ENCODE assay signal across 23 mouse cellular contexts in the genomic region with DNA sequence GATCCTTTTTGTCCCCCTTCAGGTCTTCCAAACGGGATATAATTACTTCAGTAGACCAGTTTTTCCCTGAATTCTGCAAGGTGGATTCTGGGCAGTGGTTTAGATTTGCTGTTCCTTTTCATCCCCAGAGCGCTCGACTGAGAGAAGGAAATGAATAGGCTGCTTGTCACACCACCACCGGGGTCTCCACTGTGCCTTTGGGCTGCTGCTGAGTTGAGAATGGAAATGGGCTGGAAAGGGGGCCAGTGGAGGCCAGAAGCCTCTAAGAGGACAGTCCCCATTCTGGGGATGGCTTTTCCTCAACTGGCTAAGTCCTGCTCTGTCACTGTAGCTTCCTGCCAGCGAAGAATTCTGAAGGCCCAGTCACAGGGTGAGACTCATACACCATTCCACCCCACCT. TPM values are rescaled to one million over a fixed set of nuclear protein-coding genes. Genes with fewer than 3 reads are reported as not detected.
A peak's percentile ranks its signal among the peaks of the same experiment; 100 is the strongest.
DNase-seq lines count a peak whose midpoint lies in the region; ATAC-seq lines count a peak whose summit lies in the region.
"Had no signal": no experiment of that assay in that cellular context is flagged by ENCODE, and none has a peak within 500 bp of the region (broad histone marks: within the 10 kb centered on the region; RNA-seq: fewer than 3 reads in every experiment).

No protein-coding gene starts in this region.

- H3K4me1 ChIP-seq in heart, embryonic 10.5 days, result peaks cover 45% of the 10 kb centered on the region
- peaks cover 32% of the 10 kb centered on the region for H3K4me1 ChIP-seq in midbrain, embryonic 12.5 days
- peaks cover 6% of the 10 kb centered on the region for H3K4me1 ChIP-seq in midbrain, embryonic 16.5 days (ENCODE audit: control insufficient read depth, insufficient read depth, low read length)
- no peaks in the 10 kb centered on the region for H3K4me1 ChIP-seq in hindbrain, embryonic 11.5 days (replicated peaks; ENCODE audit: control insufficient read depth, insufficient read depth, low read length)
- H3K4me1 ChIP-seq in neural tube, embryonic 13.5 days (replicated peaks), result peaks cover 36% of the 10 kb centered on the region
- H3K4me1 ChIP-seq: stomach, embryonic 15.5 days had no signal

- peak; percentile 39; the same call in 1 of the 2 replicates for ATAC-seq in midbrain, embryonic 12.5 days (ENCODE audit: low FRiP score, low read depth)
- ATAC-seq in midbrain, embryonic 16.5 days, result no peak; the same call in 1 of the 2 replicates
- 0 out of 2 replicates have a peak, but pooled peaks have one; percentile 31 for ATAC-seq in hindbrain, embryonic 11.5 days (ENCODE audit: low FRiP score)
- no peak for ATAC-seq in neural tube, embryonic 13.5 days (ENCODE audit: low read depth)

- H3K36me3 ChIP-seq in heart, embryonic 10.5 days, result no peaks in the 10 kb centered on the region
- H3K36me3 ChIP-seq in midbrain, embryonic 12.5 days, result no peaks in the 10 kb centered on the region
- no peaks in the 10 kb centered on the region for H3K36me3 ChIP-seq in midbrain, embryonic 16.5 days (ENCODE audit: control insufficient read depth, insufficient read depth, low read length)
- H3K36me3 ChIP-seq in hindbrain, embryonic 11.5 days (ENCODE audit: control insufficient read depth, insufficient read depth, low read length), result no peaks in the 10 kb centered on the region
- H3K36me3 ChIP-seq in neural tube, embryonic 13.5 days, result no peaks in the 10 kb centered on the region
- H3K36me3 ChIP-seq: embryonic facial prominence, embryonic 12.5 days; limb, embryonic 15.5 days; liver, embryonic 15.5 days; stomach, embryonic 15.5 days had no signal

- H3K4me2 ChIP-seq in midbrain, embryonic 12.5 days (replicated peaks), result no peak overlapping the region
- no peak overlapping the region for H3K4me2 ChIP-seq in midbrain, embryonic 16.5 days (ENCODE audit: low read length)
- H3K4me2 ChIP-seq in hindbrain, embryonic 11.5 days (replicated peaks; ENCODE audit: low read depth, low read length), result no peak overlapping the region
- H3K4me2 ChIP-seq in neural tube, embryonic 13.5 days, result no peak overlapping the region
- H3K4me2 ChIP-seq: embryonic facial prominence, embryonic 12.5 days; limb, embryonic 15.5 days; liver, embryonic 15.5 days; stomach, embryonic 15.5 days had no signal

- WGBS in heart, embryonic 10.5 days, result 70% methylated on average over 5 of the region's 5 CpGs
- 33% methylated on average over 5 of the region's 5 CpGs for WGBS in midbrain, embryonic 12.5 days
- WGBS in midbrain, embryonic 16.5 days, result 26% methylated on average over 5 of the region's 5 CpGs
- 42% methylated on average over 5 of the region's 5 CpGs for WGBS in hindbrain, embryonic 11.5 days
- WGBS in neural tube, embryonic 13.5 days, result 39% methylated on average over 5 of the region's 5 CpGs

- no peaks in the 10 kb centered on the region for H3K9me3 ChIP-seq in heart, embryonic 10.5 days
- no peaks in the 10 kb centered on the region for H3K9me3 ChIP-seq in midbrain, embryonic 12.5 days
- no peaks in the 10 kb centered on the region for H3K9me3 ChIP-seq in midbrain, embryonic 16.5 days (replicated peaks; ENCODE audit: control insufficient read depth, low read length, poor library complexity, severe bottlenecking)
- no peaks in the 10 kb centered on the region for H3K9me3 ChIP-seq in hindbrain, embryonic 11.5 days (ENCODE audit: control insufficient read depth, low read length)
- no peaks in the 10 kb centered on the region for H3K9me3 ChIP-seq in neural tube, embryonic 13.5 days
- H3K9me3 ChIP-seq: embryonic facial prominence, embryonic 12.5 days; limb, embryonic 15.5 days; liver, embryonic 15.5 days; stomach, embryonic 15.5 days had no signal

- intact Hi-C loops in heart, postnatal 36 days (cut with DNase I), result no loop called here

- no peak overlapping the region; the same call in 1 of the 2 replicates for H3K9ac ChIP-seq in midbrain, embryonic 12.5 days (replicated peaks)
- no peak overlapping the region for H3K9ac ChIP-seq in midbrain, embryonic 16.5 days (ENCODE audit: low read depth, low read length)
- no peak overlapping the region for H3K9ac ChIP-seq in hindbrain, embryonic 11.5 days (ENCODE audit: low read depth, low read length)
- H3K9ac ChIP-seq in neural tube, embryonic 13.5 days, result no peak overlapping the region
- H3K9ac ChIP-seq: embryonic facial prominence, embryonic 12.5 days; limb, embryonic 15.5 days; liver, embryonic 15.5 days; stomach, embryonic 15.5 days had no signal

- H3K27ac ChIP-seq in heart, embryonic 10.5 days, result peak overlapping the region; percentile 1; the same call in 1 of the 2 replicates
- H3K27ac ChIP-seq in midbrain, embryonic 12.5 days (replicated peaks), result peak overlapping the region; percentile 63
- H3K27ac ChIP-seq in midbrain, embryonic 16.5 days (ENCODE audit: low read length), result no peak overlapping the region
- H3K27ac ChIP-seq in hindbrain, embryonic 11.5 days (ENCODE audit: low read depth, low read length), result peak overlapping the region; percentile 69; the same call in 1 of the 2 replicates
- H3K27ac ChIP-seq in neural tube, embryonic 13.5 days (replicated peaks), result peak overlapping the region; percentile 13; the same call in 1 of the 2 replicates
- H3K27ac ChIP-seq: embryonic facial prominence, embryonic 12.5 days; kidney, postnatal 0 days; limb, embryonic 15.5 days; liver, embryonic 15.5 days; stomach, embryonic 15.5 days had no signal

- H3K4me3 ChIP-seq in heart, embryonic 10.5 days, result no peak overlapping the region
- no peak overlapping the region for H3K4me3 ChIP-seq in midbrain, embryonic 12.5 days
- H3K4me3 ChIP-seq in midbrain, embryonic 16.5 days (ENCODE audit: low read depth, low read length), result no peak overlapping the region
- H3K4me3 ChIP-seq in hindbrain, embryonic 11.5 days (ENCODE audit: low read depth, low read length), result no peak overlapping the region
- no peak overlapping the region for H3K4me3 ChIP-seq in neural tube, embryonic 13.5 days
- H3K4me3 ChIP-seq: embryonic facial prominence, embryonic 12.5 days; erythroblast, embryonic 14.5 days; limb, embryonic 15.5 days; liver, embryonic 15.5 days; stomach, embryonic 15.5 days had no signal

- no peaks in the 10 kb centered on the region for H3K27me3 ChIP-seq in heart, embryonic 10.5 days (ENCODE audit: insufficient read depth, poor library complexity, severe bottlenecking)
- H3K27me3 ChIP-seq in midbrain, embryonic 12.5 days, result no peaks in the 10 kb centered on the region
- no peaks in the 10 kb centered on the region for H3K27me3 ChIP-seq in midbrain, embryonic 16.5 days (ENCODE audit: control insufficient read depth, insufficient read depth, low read depth, low read length)
- H3K27me3 ChIP-seq in hindbrain, embryonic 11.5 days (ENCODE audit: control insufficient read depth, insufficient read depth, low read length), result no peaks in the 10 kb centered on the region
- H3K27me3 ChIP-seq in neural tube, embryonic 13.5 days, result no peaks in the 10 kb centered on the region
- H3K27me3 ChIP-seq: embryonic facial prominence, embryonic 12.5 days; limb, embryonic 15.5 days; liver, embryonic 15.5 days; stomach, embryonic 15.5 days had no signal

- DNase-seq in heart, embryonic 10.5 days (ENCODE audit: low spot score), result no peak
- DNase-seq in heart, postnatal 36 days, result no peak
- no peak for DNase-seq in hindbrain, embryonic 11.5 days (ENCODE audit: low spot score)
- DNase-seq in lung, postnatal 36 days, result no peak
- DNase-seq: adrenal gland, postnatal 25 days; B cell, adult 2 months; cerebellum, adult 11-12 months; cerebellum, postnatal 25 days; gastrocnemius, postnatal 10 days; heart, adult 11 months; kidney, adult 18-20 months; layer of hippocampus, postnatal 36 days; thymus, adult 18-20 months had no signal

RNA-seq across cellular contexts. Expression of a gene that starts 47.6 kb away (rescaled TPM):
- polyA plus RNA-seq in heart, embryonic 10.5 days (2016; fragmentation: Nextera tagmentation; extraction: Ambion mirVana), result 0.73 and 0.87 TPM in 2 replicates
- under 1 TPM; 0.31 to 0.41 TPM for total RNA-seq in heart, postnatal 36 days (2021)
- polyA plus RNA-seq in midbrain, embryonic 12.5 days (2016; fragmentation: Nextera tagmentation; extraction: Ambion mirVana), result 3.8 TPM in 2 replicates
- 6.7 and 6.8 TPM in 2 replicates for polyA plus RNA-seq in midbrain, embryonic 16.5 days (2015; fragmentation: Nextera tagmentation; extraction: Ambion mirVana)
- 4.5 and 4.7 TPM in 2 replicates for polyA plus RNA-seq in hindbrain, embryonic 11.5 days (2014; fragmentation: Nextera tagmentation; extraction: Ambion mirVana)
- 5.9 and 6.0 TPM in 2 replicates for polyA plus RNA-seq in neural tube, embryonic 13.5 days (2015; fragmentation: Nextera tagmentation; extraction: Ambion mirVana)
- total RNA-seq: megakaryocyte progenitor cell, adult 5-6 weeks had no signal
- polyA plus RNA-seq: erythroblast, embryonic 14.5 days had no signal

Comparison
In these comparisons a context has a peak if more than half of its experiments do, and no peak if none do; other contexts are left out.
1. ATAC-seq: peak in midbrain, embryonic 12.5 days (single experiment) and hindbrain, embryonic 11.5 days (single experiment); none in midbrain, embryonic 16.5 days (single experiment) and neural tube, embryonic 13.5 days (single experiment).